Mouse (Mus musculus) embryonic facial prominence, embryonic 11.5 days (tissue): ENCODE measurements at regions not wholly inside any gene's neighbourhood (a gene's known extent, or its start where the extent isn't known, plus 50 kb on each side); places are given as distances from the start of the nearest gene placed in this dataset.

Source experiments
- ATAC-seq: fragments of 200-750 bp; cut with Nextera tagmentation; replicated peaks from 2 replicates; pipeline ENCODE4 v1.8.0; 2017; ENCODE audit warnings: low read depth; ENCODE audit not compliant: insufficient number of reproducible peaks, low FRiP score, low TSS enrichment
- DNase-seq: peaks from one replicate; pipeline ENCODE4 v3.0.0-alpha.2; 2015; ENCODE audit warnings: low spot score
- H3K27ac ChIP-seq: fragments of 300-500 bp; sonication (generic); replicated peaks from 2 replicates; pipeline ENCODE4 v1.5.1; 2014; ENCODE audit warnings: mild to moderate bottlenecking, low read depth, low read length, control low read depth
- H3K27me3 ChIP-seq: fragments of 300-500 bp; sonication (generic); 2 replicates; pipeline ENCODE4 v1.6.1; 2014; ENCODE audit warnings: mild to moderate bottlenecking, low read length, moderate library complexity, mixed read lengths; ENCODE audit not compliant: control insufficient read depth, insufficient read depth
- H3K36me3 ChIP-seq: fragments of 300-500 bp; sonication (generic); replicated peaks from 2 replicates; pipeline ENCODE4 v1.6.1; 2014; ENCODE audit warnings: low read depth, mild to moderate bottlenecking, low read length, moderate library complexity, mixed read lengths; ENCODE audit not compliant: control insufficient read depth, insufficient read depth
- H3K4me1 ChIP-seq: fragments of 300-500 bp; sonication (generic); 2 replicates; pipeline ENCODE4 v1.6.1; 2014; ENCODE audit warnings: low read length, mixed read lengths; ENCODE audit not compliant: control insufficient read depth, insufficient read depth
- H3K4me2 ChIP-seq: fragments of 300-500 bp; sonication (generic); 2 replicates; pipeline ENCODE4 v1.6.1; 2014; ENCODE audit warnings: low read depth, mild to moderate bottlenecking, control low read depth, low read length, moderate library complexity
- H3K4me3 ChIP-seq: fragments of 300-500 bp; sonication (generic); 2 replicates; pipeline ENCODE4 v1.5.1; 2014; ENCODE audit warnings: low read depth, low read length, control low read depth
- H3K9ac ChIP-seq: fragments of 300-500 bp; sonication (generic); replicated peaks from 2 replicates; pipeline ENCODE4 v1.6.1; 2014; ENCODE audit warnings: mild to moderate bottlenecking, control low read depth, low read length
- H3K9me3 ChIP-seq: fragments of 300-500 bp; sonication (generic); replicated peaks from 2 replicates; pipeline ENCODE4 v1.6.1; 2016; ENCODE audit warnings: mild to moderate bottlenecking, low read length, inconsistent platforms, mixed read lengths; ENCODE audit not compliant: control insufficient read depth
- WGBS: fragments of 180-500 bp; shearing (Covaris S2); extraction: QIAGEN DNeasy Blood & Tissue Kit; methylation state at CpG from one replicate; pipeline ENCODE4 v1.1.7; 2014; 5-methylcytosine and 5-hydroxymethylcytosine counted together

DNA sequence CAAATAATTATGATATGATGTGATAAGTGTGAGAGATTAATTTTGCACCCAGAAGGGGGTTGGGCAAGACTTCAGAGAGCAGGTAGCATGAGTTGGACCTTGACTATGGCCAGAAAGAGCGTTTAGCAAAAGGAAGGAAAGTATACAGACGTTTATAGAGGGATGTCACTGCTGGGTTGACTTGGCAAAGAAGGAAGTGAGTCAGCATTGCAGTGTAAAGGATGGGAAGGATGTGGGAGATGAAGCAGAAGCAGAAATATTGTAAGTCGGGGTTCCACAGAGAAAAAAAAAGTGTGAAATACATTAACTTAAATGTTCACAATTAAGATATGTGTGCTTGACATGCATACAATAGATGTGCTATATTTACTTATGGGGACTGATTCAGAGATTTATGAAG lies 307.8 kb upstream of the Galnt5 start:
- no peak overlapping the region for H3K9ac ChIP-seq
- no peak overlapping the region for H3K4me3 ChIP-seq
- no peaks in the 10 kb centered on the region for H3K27me3 ChIP-seq
- no peaks in the 10 kb centered on the region for H3K4me1 ChIP-seq
- no peak overlapping the region for H3K4me2 ChIP-seq
- no peaks in the 10 kb centered on the region for H3K36me3 ChIP-seq
- WGBS, result 79% methylated on average over 3 of the region's 3 CpGs
- H3K27ac ChIP-seq, result no peak overlapping the region
- DNase-seq (no peak), ATAC-seq (no peak)
- H3K9me3 ChIP-seq, result no peaks in the 10 kb centered on the region

- no peak for DNase-seq
- 51% methylated on average over 11 of the region's 11 CpGs for whole genome bisulfite sequencing
- Histone ChIP-seq H3K36me3 (no peaks in the 10 kb centered on the region), H3K27ac (no peak overlapping the region), H3K9ac (no peak overlapping the region), H3K4me2 (no peak overlapping the region), H3K4me1 (no peaks in the 10 kb centered on the region), H3K4me3 (no peak overlapping the region), H3K27me3 (no peaks in the 10 kb centered on the region), H3K9me3 (no peaks in the 10 kb centered on the region)
- ATAC-seq, result no peak
These were observed 300.5 kb upstream of the Galnt5 start for GRCm38 (mm10) chr2:57696992-57697772.

GRCm38 (mm10) chr2:57698659-57699061 lies 299.0 kb upstream of the Galnt5 start:
- 3% methylated on average over 11 of the region's 11 CpGs for WGBS
- no peaks in the 10 kb centered on the region for H3K27me3 ChIP-seq
- DNase-seq, result peak; percentile 78
- ATAC-seq, result peak; percentile 84
- peak overlapping the region; percentile 33 for H3K4me2 ChIP-seq
- H3K4me1 ChIP-seq, result no peaks in the 10 kb centered on the region
- no peaks in the 10 kb centered on the region for H3K36me3 ChIP-seq
- no peaks in the 10 kb centered on the region for H3K9me3 ChIP-seq
- no peak overlapping the region for H3K27ac ChIP-seq
- H3K9ac ChIP-seq, result no peak overlapping the region
- no peak overlapping the region for H3K4me3 ChIP-seq

DNA sequence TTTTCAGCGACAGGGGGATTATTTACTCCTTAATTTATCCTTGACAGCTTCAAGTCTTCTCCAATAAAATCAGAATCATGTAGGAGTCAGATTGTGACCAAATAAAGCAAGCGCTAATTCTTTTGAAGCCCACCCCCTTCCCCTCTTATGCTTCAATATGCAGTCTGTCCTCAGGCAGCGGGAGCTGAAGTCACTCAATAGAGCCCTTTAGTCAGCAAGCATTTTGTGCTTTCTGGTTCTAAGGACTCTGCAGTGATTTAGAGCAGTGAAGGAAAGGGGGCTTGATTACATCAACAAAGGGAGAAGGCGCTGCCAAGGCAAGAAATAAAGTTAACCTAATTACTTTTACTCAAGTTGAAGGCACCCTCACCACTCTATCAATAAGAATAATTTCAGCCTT lies 298.5 kb upstream of the Galnt5 start:
- H3K4me3 ChIP-seq, result no peak overlapping the region
- no peak overlapping the region for H3K9ac ChIP-seq
- 32% methylated on average over 4 of the region's 4 CpGs for WGBS
- H3K27me3 ChIP-seq, result no peaks in the 10 kb centered on the region
- ATAC-seq (peak; percentile 64; the same call in 1 of the 2 replicates), DNase-seq (peak; percentile 35)
- no peaks in the 10 kb centered on the region for H3K9me3 ChIP-seq
- H3K27ac ChIP-seq, result no peak overlapping the region
- H3K36me3 ChIP-seq, result no peaks in the 10 kb centered on the region
- no peaks in the 10 kb centered on the region for H3K4me1 ChIP-seq
- H3K4me2 ChIP-seq, result no peak overlapping the region

GRCm38 (mm10) chr2:57716754-57717510 lies 280.8 kb upstream of the Galnt5 start:
- no peaks in the 10 kb centered on the region for H3K9me3 ChIP-seq
- no peaks in the 10 kb centered on the region for H3K27me3 ChIP-seq
- H3K4me2 ChIP-seq, result no peak overlapping the region
- H3K36me3 ChIP-seq, result no peaks in the 10 kb centered on the region
- H3K9ac ChIP-seq, result no peak overlapping the region
- ATAC-seq (0 out of 2 replicates have a peak, but pooled peaks have one; percentile 23), DNase-seq (no peak)
- H3K4me3 ChIP-seq, result no peak overlapping the region
- WGBS, result 68% methylated on average over 10 of the region's 10 CpGs
- H3K27ac ChIP-seq, result no peak overlapping the region
- H3K4me1 ChIP-seq, result no peaks in the 10 kb centered on the region
